Mouse (Mus musculus) embryonic facial prominence, embryonic 15.5 days (tissue): ENCODE data around the gene Cdk10. TPM values are rescaled to one million over a fixed set of nuclear protein-coding genes. Genes with fewer than 3 reads are reported as not detected.

Source experiments
- ATAC-seq: fragments of 200-750 bp; cut with Nextera tagmentation; 2 replicates; pipeline ENCODE4 v1.8.0; 2017; ENCODE audit warnings: low read depth, moderate TSS enrichment; ENCODE audit not compliant: insufficient number of reproducible peaks, low FRiP score, low TSS enrichment
- H3K27ac ChIP-seq: fragments of 300-500 bp; sonication (generic); replicated peaks from 2 replicates; pipeline ENCODE4 v1.5.1; 2015; ENCODE audit warnings: mild to moderate bottlenecking, inconsistent platforms
- H3K27me3 ChIP-seq: fragments of 300-500 bp; sonication (generic); 2 replicates; pipeline ENCODE4 v1.6.1; 2015; ENCODE audit warnings: inconsistent platforms
- H3K36me3 ChIP-seq: fragments of 300-500 bp; sonication (generic); 2 replicates; pipeline ENCODE4 v1.6.1; 2015; ENCODE audit warnings: mild to moderate bottlenecking, inconsistent platforms
- H3K4me1 ChIP-seq: fragments of 300-500 bp; sonication (generic); 2 replicates; pipeline ENCODE4 v1.6.1; 2015; ENCODE audit warnings: inconsistent platforms
- H3K4me2 ChIP-seq: fragments of 300-500 bp; sonication (generic); replicated peaks from 2 replicates; pipeline ENCODE4 v1.6.1; 2015; ENCODE audit warnings: mild to moderate bottlenecking, inconsistent platforms
- H3K4me3 ChIP-seq: fragments of 300-500 bp; sonication (generic); replicated peaks from 2 replicates; pipeline ENCODE4 v1.5.1; 2015; ENCODE audit warnings: mild to moderate bottlenecking, inconsistent platforms
- H3K9ac ChIP-seq: fragments of 300-500 bp; sonication (generic); 2 replicates; pipeline ENCODE4 v1.6.1; 2015; ENCODE audit warnings: inconsistent platforms
- H3K9me3 ChIP-seq: fragments of 300-500 bp; sonication (generic); replicated peaks from 2 replicates; pipeline ENCODE4 v1.6.1; 2016; ENCODE audit warnings: inconsistent platforms
- WGBS: fragments of 180-500 bp; shearing (Covaris S2); methylation state at CpG from one replicate; pipeline ENCODE4 v1.1.7; 2015; 5-methylcytosine and 5-hydroxymethylcytosine counted together
- polyA plus RNA-seq: library from polyadenylated mRNA; unstranded; fragments of >200 nt; fragmentation: Nextera tagmentation; extraction: Ambion mirVana; gene quantifications from 2 replicates; pipeline ENCODE4 v1.2.1, GENCODE M21; 2015

The Cdk10 gene
- polyA plus RNA-seq, 1 experiment from 2014 or later, result 36.2 TPM

DNA sequence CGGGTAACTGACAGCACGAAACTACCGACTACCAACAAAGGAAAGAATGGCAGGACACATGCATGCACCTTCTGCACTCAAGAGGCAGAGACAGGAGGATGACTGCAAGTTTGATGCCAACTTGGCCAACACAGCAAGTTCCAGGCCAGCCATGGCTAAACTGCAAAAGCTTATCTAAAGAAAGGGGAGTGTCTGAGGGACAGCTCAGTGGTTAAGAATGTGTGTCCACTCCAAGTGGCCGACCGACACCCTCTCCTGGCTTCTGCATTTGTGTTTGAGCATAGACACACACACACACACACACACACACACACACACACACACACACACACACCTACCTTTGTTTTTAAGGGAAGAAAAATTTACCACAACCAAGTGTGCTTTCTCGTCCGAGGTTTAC, 53.8 kb downstream of the Cdk10 start:
- no peaks in the 10 kb centered on the region for H3K27me3 ChIP-seq
- WGBS, result 77% methylated on average over 7 of the region's 7 CpGs
- H3K36me3 ChIP-seq, result peaks cover 10% of the 10 kb centered on the region
- ATAC-seq, result no peak
- no peak overlapping the region for H3K27ac ChIP-seq
- H3K9ac ChIP-seq, result no peak overlapping the region
- no peak overlapping the region for H3K4me2 ChIP-seq
- no peaks in the 10 kb centered on the region for H3K9me3 ChIP-seq
- no peak overlapping the region for H3K4me3 ChIP-seq
- no peaks in the 10 kb centered on the region for H3K4me1 ChIP-seq

DNA sequence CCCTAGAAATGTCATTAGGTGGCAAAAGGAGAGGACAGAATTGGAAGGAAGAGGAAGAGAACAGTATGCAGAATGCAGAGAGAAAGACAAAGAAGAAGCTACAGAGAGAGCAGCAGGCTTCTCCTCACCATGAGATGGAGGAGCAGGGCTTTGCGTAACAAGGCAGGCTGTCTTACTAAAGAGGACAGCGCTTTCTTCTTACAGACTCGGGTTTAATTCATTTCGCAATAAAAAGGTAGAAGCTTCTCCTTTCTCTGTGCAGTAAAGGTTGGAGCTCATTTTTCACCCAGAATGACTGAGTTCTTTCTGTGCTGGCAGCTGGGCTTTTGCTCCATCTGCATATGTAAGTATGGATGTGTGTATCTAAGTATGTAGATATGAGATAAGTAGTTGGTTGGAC, 55.2 kb downstream of the Cdk10 start:
- H3K36me3 ChIP-seq, result peaks cover 10% of the 10 kb centered on the region
- no peaks in the 10 kb centered on the region for H3K9me3 ChIP-seq
- H3K4me3 ChIP-seq, result no peak overlapping the region
- no peak for ATAC-seq
- no peak overlapping the region for H3K4me2 ChIP-seq
- no peak overlapping the region for H3K9ac ChIP-seq
- no peaks in the 10 kb centered on the region for H3K27me3 ChIP-seq
- no peak overlapping the region for H3K27ac ChIP-seq
- WGBS, result 90% methylated on average over 4 of the region's 4 CpGs
- H3K4me1 ChIP-seq, result no peaks in the 10 kb centered on the region

DNA sequence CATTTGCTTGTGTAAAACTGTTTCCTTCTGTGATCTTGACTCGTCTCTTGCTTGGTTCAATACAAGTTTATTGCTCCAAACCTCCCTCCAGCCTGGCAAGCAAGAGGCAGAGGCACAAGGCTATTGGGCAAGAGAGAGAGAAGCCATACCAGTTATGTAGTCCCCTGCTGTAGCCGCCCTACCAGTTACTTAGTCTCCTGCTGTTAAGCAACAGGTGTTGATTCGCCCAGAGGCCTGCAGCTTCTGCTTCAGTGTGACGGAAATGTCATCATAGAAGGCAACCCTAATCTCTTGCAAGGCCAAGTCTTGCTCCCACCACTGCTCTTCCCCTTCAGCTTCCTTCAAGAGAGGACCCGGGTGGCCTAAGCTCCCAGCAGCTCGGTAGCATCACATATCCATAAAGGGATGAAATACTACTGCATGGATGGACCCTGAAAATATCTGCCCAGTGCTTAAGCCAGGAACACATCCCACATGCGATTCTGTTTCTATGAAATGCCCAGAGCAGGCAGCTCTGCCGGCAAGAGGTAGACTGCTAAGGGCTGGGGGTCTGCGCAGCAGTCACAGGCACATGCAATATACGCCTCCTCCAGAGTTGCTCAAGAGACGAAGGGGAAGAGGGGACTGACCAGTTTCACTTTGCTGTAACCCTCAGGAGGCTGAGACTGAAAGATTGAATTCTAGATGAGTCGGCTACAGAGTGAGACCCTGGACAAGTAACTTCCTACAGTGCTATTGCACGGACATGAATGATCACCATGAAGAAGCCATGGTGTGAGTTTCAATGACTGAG, 55.9 kb downstream of the Cdk10 start:
- no peak overlapping the region for H3K27ac ChIP-seq
- WGBS, result 80% methylated on average over 13 of the region's 13 CpGs
- H3K4me3 ChIP-seq, result no peak overlapping the region
- peaks cover 10% of the 10 kb centered on the region for H3K36me3 ChIP-seq
- H3K27me3 ChIP-seq, result no peaks in the 10 kb centered on the region
- no peaks in the 10 kb centered on the region for H3K9me3 ChIP-seq
- H3K4me2 ChIP-seq, result no peak overlapping the region
- no peak overlapping the region for H3K9ac ChIP-seq
- no peak for ATAC-seq
- no peaks in the 10 kb centered on the region for H3K4me1 ChIP-seq

Other genes with a start within 250 kb of the Cdk10 start
- gene Ankrd11, start 182.6 kb upstream of the Cdk10 start, polyA plus RNA-seq, result 56.3 and 69.1 TPM in 2 replicates
- gene Spg7, start 161.9 kb upstream of the Cdk10 start, polyA plus RNA-seq, result 40.8 and 41.5 TPM in 2 replicates
- 1,311 and 1,540 TPM in 2 replicates for gene Rpl13, start 122.5 kb upstream of the Cdk10 start, polyA plus RNA-seq
- 6.5 and 6.9 TPM in 2 replicates for gene Cpne7, start 107.5 kb upstream of the Cdk10 start, polyA plus RNA-seq
- 47.8 and 50.7 TPM in 2 replicates for gene Sult5a1, start 66.5 kb upstream of the Cdk10 start, polyA plus RNA-seq
- 14.3 and 18.6 TPM in 2 replicates for gene Dpep1, start 38.6 kb upstream of the Cdk10 start, polyA plus RNA-seq
- 165 TPM in 2 replicates for gene Chmp1a, start 12.1 kb upstream of the Cdk10 start, polyA plus RNA-seq
- gene Spata33, start 12.0 kb upstream of the Cdk10 start, polyA plus RNA-seq, result 6.9 and 9.8 TPM in 2 replicates
- 5.7 and 6.8 TPM in 2 replicates for gene Spata2l, start 11.4 kb downstream of the Cdk10 start, polyA plus RNA-seq
- gene Zfp276, start 29.4 kb downstream of the Cdk10 start, polyA plus RNA-seq, result 26.3 and 28.7 TPM in 2 replicates
- 28.0 and 31.4 TPM in 2 replicates for gene Vps9d1, start 29.5 kb downstream of the Cdk10 start, polyA plus RNA-seq
- 21.0 and 25.4 TPM in 2 replicates for gene Fanca, start 93.7 kb downstream of the Cdk10 start, polyA plus RNA-seq
- 2.5 and 3.4 TPM in 2 replicates for gene Spire2, start 107.9 kb downstream of the Cdk10 start, polyA plus RNA-seq
- 174 and 176 TPM in 2 replicates for gene Tcf25, start 148.9 kb downstream of the Cdk10 start, polyA plus RNA-seq
- 0.38 and 0.47 TPM in 2 replicates for gene Mc1r, start 182.3 kb downstream of the Cdk10 start, polyA plus RNA-seq
- 43.1 and 48.1 TPM in 2 replicates for gene Tubb3, start 186.6 kb downstream of the Cdk10 start, polyA plus RNA-seq
- 40.4 and 40.5 TPM in 2 replicates for gene Def8, start 198.7 kb downstream of the Cdk10 start, polyA plus RNA-seq